Mouse (Mus musculus): ENCODE results near the gene Pls1. TPM values are rescaled to one million over a fixed set of nuclear protein-coding genes. Genes with fewer than 3 reads are reported as not detected.

The Pls1 gene
- polyA plus RNA-seq (2012): 0.15 and 0.16 TPM in 2 replicates

DNA sequence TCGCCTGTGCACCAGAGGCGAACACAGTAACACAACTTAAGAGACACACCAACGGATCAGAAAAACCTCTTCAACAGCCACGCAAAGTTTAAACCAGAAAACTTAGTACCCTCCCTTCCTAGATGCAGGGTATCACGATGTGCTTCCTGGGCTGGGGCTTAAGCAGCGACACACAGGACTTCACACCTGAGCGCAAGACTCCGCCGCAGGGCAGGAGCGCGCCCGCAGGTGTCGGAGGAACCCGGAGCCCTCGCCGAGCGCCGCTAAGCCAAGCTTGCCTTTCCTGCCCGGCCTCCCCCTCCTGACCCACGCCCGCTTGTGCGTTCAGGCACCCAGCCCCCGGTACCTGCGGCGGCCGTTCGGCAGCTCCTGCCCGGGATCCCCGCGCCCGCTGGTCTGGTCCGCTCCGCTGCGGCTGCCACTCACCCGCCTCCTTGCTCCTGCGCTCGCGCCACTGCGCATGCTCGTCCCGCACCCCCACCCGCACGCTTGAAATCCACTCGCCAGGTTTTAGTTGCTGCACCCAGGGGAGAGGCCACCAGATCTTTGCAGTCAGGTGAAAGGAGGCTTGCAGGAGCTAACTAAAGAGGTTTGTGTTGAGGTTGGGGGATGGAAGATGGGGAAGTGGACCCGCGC is at the start of gene Pls1:
Pls1 (minus strand) TSS at position 487 of the 636 bp plus-strand sequence.

DNA sequence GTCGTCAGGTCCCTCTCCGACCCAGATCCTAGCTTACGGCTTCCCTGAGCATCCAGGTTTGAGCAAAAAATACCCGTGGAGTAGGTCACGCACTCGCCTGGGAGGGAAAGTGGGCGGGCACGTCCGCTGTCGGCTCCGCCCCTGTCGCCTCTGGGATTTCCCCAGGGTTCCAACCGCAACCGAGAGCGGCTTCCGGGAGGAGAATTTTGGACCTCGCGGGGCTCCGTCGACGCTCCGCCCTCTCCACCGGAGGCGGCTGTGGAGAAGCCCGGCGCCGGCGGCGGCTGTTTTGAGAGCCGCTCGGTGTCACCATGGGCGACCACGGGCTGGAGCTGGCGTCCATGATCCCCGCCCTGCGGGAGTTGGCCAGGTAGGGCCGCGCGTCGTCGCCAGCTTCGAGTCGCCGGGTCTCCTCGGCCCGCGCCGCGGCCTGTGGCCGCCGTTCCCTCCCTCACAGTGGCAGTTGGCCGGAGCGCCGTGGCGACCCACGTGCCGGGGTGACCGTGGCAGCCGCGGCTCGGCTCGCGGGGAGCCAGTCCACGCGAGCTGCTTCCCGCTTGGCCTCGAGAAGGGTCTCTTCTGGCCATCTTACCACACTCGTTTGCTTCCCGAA is 12.4 kb upstream of the Pls1 start, which contains the start of gene Atr:
Atr (plus strand) TSS at position 184 of the 613 bp plus-strand sequence.

DNA sequence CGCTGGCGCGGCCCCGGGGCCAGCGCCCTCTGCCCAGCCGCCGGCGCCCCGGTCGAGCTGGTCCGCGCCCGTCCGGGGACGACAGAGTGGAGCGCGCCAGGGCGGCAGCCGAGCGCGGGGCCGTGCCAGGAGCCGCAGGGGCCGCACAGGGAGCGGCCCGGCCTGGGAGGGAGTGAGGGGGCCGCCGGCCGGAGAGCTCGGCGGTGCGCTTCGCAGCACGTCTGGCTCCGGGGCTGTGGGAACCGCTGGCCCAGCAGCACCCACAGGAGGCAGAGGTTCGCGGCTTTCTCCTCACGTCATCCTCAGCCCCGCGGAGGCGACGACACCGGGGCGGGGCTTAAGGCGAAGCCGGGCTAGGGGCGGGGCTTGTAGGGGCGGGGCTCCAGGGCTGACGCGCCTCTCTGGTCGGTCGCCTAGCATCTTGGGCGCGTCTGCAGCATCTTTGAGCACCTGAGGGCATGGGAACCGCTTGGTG is 95.0 kb downstream of the Pls1 start, which contains the start of gene Trpc1:
Trpc1 (minus strand) TSS at position 339 of the 475 bp plus-strand sequence.

Other genes starting within 250 kb of the Pls1 start
- gene Pcolce2, start 207.7 kb downstream of the Pls1 start, polyA plus RNA-seq (2012): not detected in 2 replicates
- gene Trpc1, start 94.9 kb downstream of the Pls1 start, polyA plus RNA-seq (2012): 0.08 and 0.28 TPM in 2 replicates
- gene Atr, start 12.3 kb upstream of the Pls1 start, polyA plus RNA-seq (2012): 2.3 and 3.5 TPM in 2 replicates
- gene Xrn1, start 109.4 kb upstream of the Pls1 start, polyA plus RNA-seq (2012): 5.2 and 7.8 TPM in 2 replicates

Measured in megakaryocyte-erythroid progenitor cell, adult 5 weeks (primary cell).